Mouse (Mus musculus): ENCODE data around the gene Bcl6b. TPM values are rescaled to one million over a fixed set of nuclear protein-coding genes. Genes with fewer than 3 reads are reported as not detected.
A peak's percentile ranks its signal among the peaks of the same experiment; 100 is the strongest.

Gene Bcl6b
- total and polyA plus RNA-seq, 2 experiments from 2014 or later: 4.2 to 5.3 TPM

DNA sequence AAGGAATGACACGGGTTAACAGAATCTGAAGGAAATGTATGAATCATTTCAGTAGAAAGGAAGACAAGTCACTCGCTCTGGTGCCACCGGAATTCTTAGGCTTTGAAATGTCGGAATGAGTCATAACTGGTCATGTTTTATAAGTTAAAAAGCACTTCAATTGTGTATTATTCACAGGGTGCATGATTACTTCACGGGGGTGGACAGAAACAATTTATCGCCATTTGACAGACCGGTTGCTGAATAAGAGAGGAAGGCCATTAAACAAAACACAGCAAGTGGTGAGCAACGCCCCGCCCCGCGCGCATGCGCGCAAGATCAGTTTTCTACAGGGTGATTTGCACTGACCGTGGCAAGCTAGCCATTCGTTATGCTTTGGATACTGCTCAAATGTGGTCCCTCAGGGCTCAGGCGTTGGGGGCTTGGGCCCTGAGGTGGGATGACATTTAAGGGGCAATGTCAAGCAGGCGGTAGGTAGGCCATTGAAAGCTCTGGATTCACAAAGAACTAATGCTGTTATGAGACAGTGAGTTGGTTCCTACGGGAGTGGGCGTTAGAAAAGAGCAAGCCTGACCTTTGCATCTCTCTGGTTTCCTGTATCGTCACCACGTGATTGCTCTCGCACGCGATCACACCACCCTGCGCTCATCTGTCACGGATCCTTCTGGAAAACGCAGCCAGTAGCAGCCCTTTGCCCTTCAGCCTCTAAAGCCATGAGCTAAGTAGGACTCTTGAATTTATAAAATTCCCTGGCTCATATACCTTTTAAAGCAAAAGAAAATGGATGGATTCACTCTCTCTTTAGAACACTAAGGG is 40.1 kb downstream of the Bcl6b start:
- TF ChIP-seq CTCF (IDR thresholded peaks at IDR 0.05; ENCODE audit: low read depth): no peak
- H3K36me3 ChIP-seq (ENCODE audit: insufficient read depth): no peaks in the 10 kb centered on the region
- H3K9ac ChIP-seq: no peak overlapping the region
- no peaks in the 10 kb centered on the region for H3K4me1 ChIP-seq (ENCODE audit: insufficient read depth)
- no peaks in the 10 kb centered on the region for H3K27me3 ChIP-seq (ENCODE audit: insufficient read depth, low read length)
- ATAC-seq (no peak), DNase-seq (no peak)
- 90% methylated on average over 28 of the region's 28 CpGs for WGBS
- H3K4me3 ChIP-seq (ENCODE audit: low read depth, low read length): no peak overlapping the region
- no peaks in the 10 kb centered on the region for H3K9me3 ChIP-seq (ENCODE audit: low read length)
- H3K27ac ChIP-seq (ENCODE audit: low read depth, low read length): no peak overlapping the region
- no peak overlapping the region for H3K4me2 ChIP-seq (ENCODE audit: low read depth)

DNA sequence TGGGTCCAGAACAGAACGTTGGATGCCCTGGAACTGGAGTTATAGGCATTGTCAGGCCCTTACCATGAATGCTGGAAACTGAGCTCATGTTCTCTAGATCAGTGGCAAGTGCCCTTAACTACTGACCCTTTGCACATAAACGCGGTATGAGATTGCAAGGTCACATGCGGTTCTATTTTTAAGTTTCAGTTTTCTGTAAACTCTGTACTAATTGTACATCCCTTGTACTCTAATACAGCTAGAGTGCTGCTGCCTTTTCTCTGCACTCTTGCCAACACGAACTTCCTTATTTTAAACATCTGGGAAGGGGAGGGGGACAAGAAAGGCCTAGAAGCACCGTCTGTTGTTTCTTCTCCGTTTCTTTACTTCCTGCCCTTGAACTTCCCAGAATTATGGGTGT is 44.5 kb downstream of the Bcl6b start:
- H3K9me3 ChIP-seq (ENCODE audit: low read length): no peaks in the 10 kb centered on the region
- H3K4me3 ChIP-seq (ENCODE audit: low read depth, low read length): no peak overlapping the region
- ATAC-seq (no peak), DNase-seq (no peak)
- 82% methylated on average over 7 of the region's 7 CpGs for WGBS
- no peak for TF ChIP-seq CTCF (IDR thresholded peaks at IDR 0.05; ENCODE audit: low read depth)
- H3K27ac ChIP-seq (ENCODE audit: low read depth, low read length): no peak overlapping the region
- no peaks in the 10 kb centered on the region for H3K36me3 ChIP-seq (ENCODE audit: insufficient read depth)
- H3K4me2 ChIP-seq (ENCODE audit: low read depth): no peak overlapping the region
- no peaks in the 10 kb centered on the region for H3K4me1 ChIP-seq (ENCODE audit: insufficient read depth)
- H3K27me3 ChIP-seq (ENCODE audit: insufficient read depth, low read length): no peaks in the 10 kb centered on the region
- H3K9ac ChIP-seq: no peak overlapping the region

DNA sequence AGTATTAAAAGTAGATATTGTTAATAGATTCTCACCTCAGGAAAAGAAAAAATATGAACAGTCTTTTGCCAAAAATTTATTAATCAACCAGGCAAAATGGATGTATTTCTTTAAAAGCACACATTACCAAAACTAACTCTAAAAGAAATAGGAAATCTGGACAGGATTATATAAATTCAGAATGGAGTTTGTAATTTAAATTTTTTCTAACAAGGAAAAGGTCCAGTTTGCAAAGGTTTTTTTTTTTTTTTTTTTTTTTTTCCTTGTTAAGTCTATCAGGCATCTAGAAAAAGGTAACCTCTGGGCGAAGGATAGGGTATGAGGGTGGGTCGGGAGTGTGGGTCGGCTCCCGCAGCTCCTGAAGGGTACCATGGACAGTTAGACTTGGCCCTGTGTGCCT is 49.1 kb downstream of the Bcl6b start:
- ATAC-seq: no peak
- H3K36me3 ChIP-seq (ENCODE audit: insufficient read depth): no peaks in the 10 kb centered on the region
- H3K9me3 ChIP-seq (ENCODE audit: low read length): no peaks in the 10 kb centered on the region
- H3K9ac ChIP-seq: no peak overlapping the region
- no peak for TF ChIP-seq CTCF (IDR thresholded peaks at IDR 0.05; ENCODE audit: low read depth)
- no peak overlapping the region for H3K4me3 ChIP-seq (ENCODE audit: low read depth, low read length)
- H3K4me1 ChIP-seq (ENCODE audit: insufficient read depth): no peaks in the 10 kb centered on the region
- H3K27me3 ChIP-seq (ENCODE audit: insufficient read depth, low read length): no peaks in the 10 kb centered on the region
- 89% methylated on average over 4 of the region's 4 CpGs for WGBS
- H3K4me2 ChIP-seq (ENCODE audit: low read depth): no peak overlapping the region
- H3K27ac ChIP-seq (ENCODE audit: low read depth, low read length): no peak overlapping the region
- DNase-seq: no peak

- no peak overlapping the region for H3K9ac ChIP-seq
- 28% methylated on average over 14 of the region's 14 CpGs for WGBS
- H3K27me3 ChIP-seq (ENCODE audit: insufficient read depth, low read length): no peaks in the 10 kb centered on the region
- no peaks in the 10 kb centered on the region for H3K36me3 ChIP-seq (ENCODE audit: insufficient read depth)
- H3K4me2 ChIP-seq (ENCODE audit: low read depth): no peak overlapping the region
- DNase-seq (peak; percentile 66), ATAC-seq (peak; percentile 48; the same call in 1 of the 2 replicates)
- TF ChIP-seq CTCF (IDR thresholded peaks at IDR 0.05; ENCODE audit: low read depth): peak; percentile 66
- no peaks in the 10 kb centered on the region for H3K4me1 ChIP-seq (ENCODE audit: insufficient read depth)
- H3K4me3 ChIP-seq (ENCODE audit: low read depth, low read length): no peak overlapping the region
- H3K27ac ChIP-seq (ENCODE audit: low read depth, low read length): no peak overlapping the region
- no peaks in the 10 kb centered on the region for H3K9me3 ChIP-seq (ENCODE audit: low read length)
Observed at GRCm38 (mm10) chr11:70179401-70179800, 50.2 kb downstream of the Bcl6b start.

GRCm38 (mm10) chr11:70178756-70179155 is 50.8 kb downstream of the Bcl6b start:
- ATAC-seq (no peak), DNase-seq (no peak)
- Histone ChIP-seq H3K4me2 (ENCODE audit: low read depth) (no peak overlapping the region), H3K27me3 (ENCODE audit: insufficient read depth, low read length) (no peaks in the 10 kb centered on the region), H3K27ac (ENCODE audit: low read depth, low read length) (no peak overlapping the region), H3K36me3 (ENCODE audit: insufficient read depth) (no peaks in the 10 kb centered on the region), H3K9me3 (ENCODE audit: low read length) (no peaks in the 10 kb centered on the region), H3K4me1 (ENCODE audit: insufficient read depth) (no peaks in the 10 kb centered on the region), H3K4me3 (ENCODE audit: low read depth, low read length) (no peak overlapping the region), H3K9ac (no peak overlapping the region)
- 81% methylated on average over 11 of the region's 11 CpGs for WGBS
- TF ChIP-seq CTCF (IDR thresholded peaks at IDR 0.05; ENCODE audit: low read depth): no peak

- ATAC-seq: no peak
- Histone ChIP-seq H3K27me3 (ENCODE audit: insufficient read depth, low read length) (no peaks in the 10 kb centered on the region), H3K4me3 (ENCODE audit: low read depth, low read length) (no peak overlapping the region), H3K36me3 (ENCODE audit: insufficient read depth) (no peaks in the 10 kb centered on the region), H3K4me2 (ENCODE audit: low read depth) (no peak overlapping the region), H3K9ac (no peak overlapping the region), H3K9me3 (ENCODE audit: low read length) (no peaks in the 10 kb centered on the region), H3K27ac (ENCODE audit: low read depth, low read length) (no peak overlapping the region), H3K4me1 (ENCODE audit: insufficient read depth) (no peaks in the 10 kb centered on the region)
- no peak for TF ChIP-seq CTCF (IDR thresholded peaks at IDR 0.05; ENCODE audit: low read depth)
- 85% methylated on average over 11 of the region's 11 CpGs for WGBS
- no peak for DNase-seq
Observed at GRCm38 (mm10) chr11:70178311-70178710, 51.3 kb downstream of the Bcl6b start.

DNA sequence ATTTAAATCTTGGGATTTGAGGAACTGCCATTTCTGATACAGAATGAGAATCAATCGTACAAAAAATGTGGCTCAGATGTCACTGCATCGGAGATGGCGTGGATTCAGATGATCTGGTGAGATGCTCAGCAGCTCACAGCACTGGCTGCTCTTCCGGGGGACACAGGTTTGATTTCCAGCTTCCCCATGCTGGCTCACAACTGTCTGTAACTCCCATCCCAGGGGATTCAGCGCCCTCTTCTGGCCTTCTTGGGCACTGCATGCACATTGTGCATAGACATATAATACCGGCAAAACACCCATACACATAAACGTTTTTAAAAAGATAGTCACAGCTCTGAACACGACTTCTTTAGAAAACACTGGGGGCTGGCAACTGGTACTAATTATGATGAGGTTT is 52.0 kb downstream of the Bcl6b start:
- 75% methylated on average over 8 of the region's 8 CpGs for WGBS
- H3K4me1 ChIP-seq (ENCODE audit: insufficient read depth): no peaks in the 10 kb centered on the region

More for the DNA sequence above, 52.0 kb downstream of the Bcl6b start:
- peak; percentile 40 for TF ChIP-seq CTCF (IDR thresholded peaks at IDR 0.05; ENCODE audit: low read depth)
- Histone ChIP-seq H3K4me3 (ENCODE audit: low read depth, low read length) (no peak overlapping the region), H3K27ac (ENCODE audit: low read depth, low read length) (no peak overlapping the region), H3K9me3 (ENCODE audit: low read length) (no peaks in the 10 kb centered on the region), H3K4me2 (ENCODE audit: low read depth) (no peak overlapping the region), H3K9ac (no peak overlapping the region), H3K36me3 (ENCODE audit: insufficient read depth) (no peaks in the 10 kb centered on the region), H3K27me3 (ENCODE audit: insufficient read depth, low read length) (no peaks in the 10 kb centered on the region)
- DNase-seq (no peak), ATAC-seq (no peak)

All from forebrain, postnatal 0 days (tissue).